ENCODE assay signal across 12 mouse cellular contexts in genomic region chr2:163392436-163392835, GRCm38 (mm10). TPM values are rescaled to one million over a fixed set of nuclear protein-coding genes. Genes with fewer than 3 reads are reported as not detected.
A peak's percentile ranks its signal among the peaks of the same experiment; 100 is the strongest.
DNase-seq lines count a peak whose midpoint lies in the region.
"Had no signal": no experiment of that assay in that cellular context is flagged by ENCODE, and none has a peak within 500 bp of the region (broad histone marks: within the 10 kb centered on the region; RNA-seq: fewer than 3 reads in every experiment).

No protein-coding gene starts in this region.

- DNase-seq in cerebellum, postnatal 10 days = peak; percentile 25 to 29
- no peak for DNase-seq in cerebellum, postnatal 36 days
- DNase-seq in heart, adult 11 months = peak; percentile 98
- DNase-seq in heart, postnatal 10 days = peak; percentile 88 to 93
- peak; percentile 88 for DNase-seq in skeletal muscle tissue, adult 2 months (ENCODE audit: low read depth, low spot score)
- no peak for DNase-seq in layer of hippocampus, adult 18-20 months (ENCODE audit: low spot score in 2 of 2)
- no peak for DNase-seq in kidney, postnatal 14 days
- no peak for DNase-seq in frontal cortex, postnatal 36 days (ENCODE audit: low spot score in 2 of 2)
- DNase-seq: embryo, embryonic 11 days; kidney, adult 2 months; layer of hippocampus, adult 9-11 months; thymus, postnatal 4 days had no signal

- intact Hi-C loops in heart, postnatal 10 days (cut with DNase I) = no loop called here

RNA-seq across cellular contexts. Expression of gene Jph2, which starts 5.4 kb away (rescaled TPM):
- total RNA-seq in heart, postnatal 10 days (2021) = 100 to 1,000 TPM; 378 to 449 TPM
- under 1 TPM; 0.25 to 0.27 TPM for total RNA-seq in layer of hippocampus, adult 18-20 months (2021)

RNA-seq across cellular contexts. Expression of gene Oser1, which starts 32.1 kb away (rescaled TPM):
- total RNA-seq in heart, postnatal 10 days (2021) = 10 to 100 TPM; 21.3 to 24.4 TPM
- 10 to 100 TPM; 20.2 to 21.4 TPM for total RNA-seq in layer of hippocampus, adult 18-20 months (2021)

RNA-seq across cellular contexts. Expression of gene Gdap1l1, which starts 45.8 kb away (rescaled TPM):
- total RNA-seq in heart, postnatal 10 days (2021) = not detected
- total RNA-seq in layer of hippocampus, adult 18-20 months (2021) = 10 to 100 TPM; 68.2 to 78.1 TPM

Comparison
In these comparisons a context has a peak if more than half of its experiments do, and no peak if none do; other contexts are left out.
1. DNase-seq: peak in cerebellum, postnatal 10 days (2 of 2), heart, adult 11 months (single experiment), heart, postnatal 10 days (2 of 2) and skeletal muscle tissue, adult 2 months (single experiment); none in cerebellum, postnatal 36 days (0 of 2), layer of hippocampus, adult 18-20 months (0 of 2), kidney, postnatal 14 days (single experiment) and frontal cortex, postnatal 36 days (0 of 2).
2. RNA of gene Jph2, which starts 5.4 kb away (total RNA-seq): 378 to 449 TPM in heart, postnatal 10 days; 0.25 to 0.27 TPM in layer of hippocampus, adult 18-20 months; every median in the first group is over 100 times any median in the second.
3. RNA of gene Gdap1l1, which starts 45.8 kb away (total RNA-seq): 68.2 to 78.1 TPM in layer of hippocampus, adult 18-20 months; not detected in heart, postnatal 10 days; every median in the first group is over 10 times any median in the second.